Mouse (Mus musculus): Measurements from ENCODE around the gene Decr2.

Decr2 gene

GRCm38 (mm10) chr17:26057787-26058567 lies 32.2 kb downstream of the Decr2 start:
- no peak for DNase-seq (ENCODE audit: low spot score)

- no peak for DNase-seq (ENCODE audit: low spot score)
These were observed 32.9 kb downstream of the Decr2 start for GRCm38 (mm10) chr17:26057278-26057677.

- DNase-seq (ENCODE audit: low spot score), result no peak
These were observed 35.0 kb downstream of the Decr2 start for GRCm38 (mm10) chr17:26055164-26055563.

GRCm38 (mm10) chr17:26054133-26054845 lies 35.8 kb downstream of the Decr2 start:
- DNase-seq (ENCODE audit: low spot score), result no peak

- DNase-seq (ENCODE audit: low spot score), result no peak
These were observed 37.4 kb downstream of the Decr2 start for GRCm38 (mm10) chr17:26052706-26053105.

GRCm38 (mm10) chr17:26052074-26052473 lies 38.1 kb downstream of the Decr2 start:
- no peak for DNase-seq (ENCODE audit: low spot score)

- DNase-seq (ENCODE audit: low spot score), result no peak
These were observed 42.0 kb downstream of the Decr2 start for GRCm38 (mm10) chr17:26048118-26048517.

GRCm38 (mm10) chr17:26046253-26046997 lies 43.7 kb downstream of the Decr2 start:
- DNase-seq (ENCODE audit: low spot score), result no peak

GRCm38 (mm10) chr17:26045285-26045684 lies 44.9 kb downstream of the Decr2 start:
- DNase-seq (ENCODE audit: low spot score), result peak; percentile 53

- peak; percentile 92 for DNase-seq (ENCODE audit: low spot score)
These were observed 46.9 kb downstream of the Decr2 start for GRCm38 (mm10) chr17:26043249-26043636.

- DNase-seq (ENCODE audit: low spot score), result no peak
These were observed 47.4 kb downstream of the Decr2 start for GRCm38 (mm10) chr17:26042599-26043248.

GRCm38 (mm10) chr17:26041111-26041802 lies 48.9 kb downstream of the Decr2 start:
- peak; percentile 73 for DNase-seq (ENCODE audit: low spot score)

GRCm38 (mm10) chr17:26040711-26041110 lies 49.4 kb downstream of the Decr2 start:
- DNase-seq (ENCODE audit: low spot score), result peak; percentile 57

GRCm38 (mm10) chr17:26032037-26032436 lies 58.1 kb downstream of the Decr2 start:
- no peak for DNase-seq (ENCODE audit: low spot score)

GRCm38 (mm10) chr17:26031583-26031982 lies 58.6 kb downstream of the Decr2 start:
- no peak for DNase-seq (ENCODE audit: low spot score)
